Mouse (Mus musculus): Measurements from ENCODE around the gene Rab5if. TPM values are rescaled to one million over a fixed set of nuclear protein-coding genes. Genes with fewer than 3 reads are reported as not detected.
"Not testable (repeated sequence)": the region's sequence is repeated elsewhere in the genome, so short reads cannot be mapped to it uniquely, and the experiment has no call there.

Rab5if gene
- polyA plus RNA-seq, 1 experiment from 2014 or later: 266 TPM

- WGBS (ENCODE audit: insufficient replicate concordance): 0% methylated on average over 42 of the region's 42 CpGs
- H3K4me3 ChIP-seq: peak overlapping the region; percentile 83
- H3K36me3 ChIP-seq: peaks cover 38% of the 10 kb centered on the region
- H3K27ac ChIP-seq: peak overlapping the region; percentile 76
- peak overlapping the region; percentile 81 for H3K9ac ChIP-seq
- H3K4me2 ChIP-seq: peak overlapping the region; percentile 99
- H3K27me3 ChIP-seq (replicated peaks): no peaks in the 10 kb centered on the region
- H3K4me1 ChIP-seq: peaks cover 76% of the 10 kb centered on the region
- peak; percentile 28; the same call in 1 of the 2 replicates for ATAC-seq
- H3K9me3 ChIP-seq (replicated peaks): no peaks in the 10 kb centered on the region
Observed at GRCm38 (mm10) chr2:156841028-156841840, 21.7 kb upstream of the Rab5if start.

DNA sequence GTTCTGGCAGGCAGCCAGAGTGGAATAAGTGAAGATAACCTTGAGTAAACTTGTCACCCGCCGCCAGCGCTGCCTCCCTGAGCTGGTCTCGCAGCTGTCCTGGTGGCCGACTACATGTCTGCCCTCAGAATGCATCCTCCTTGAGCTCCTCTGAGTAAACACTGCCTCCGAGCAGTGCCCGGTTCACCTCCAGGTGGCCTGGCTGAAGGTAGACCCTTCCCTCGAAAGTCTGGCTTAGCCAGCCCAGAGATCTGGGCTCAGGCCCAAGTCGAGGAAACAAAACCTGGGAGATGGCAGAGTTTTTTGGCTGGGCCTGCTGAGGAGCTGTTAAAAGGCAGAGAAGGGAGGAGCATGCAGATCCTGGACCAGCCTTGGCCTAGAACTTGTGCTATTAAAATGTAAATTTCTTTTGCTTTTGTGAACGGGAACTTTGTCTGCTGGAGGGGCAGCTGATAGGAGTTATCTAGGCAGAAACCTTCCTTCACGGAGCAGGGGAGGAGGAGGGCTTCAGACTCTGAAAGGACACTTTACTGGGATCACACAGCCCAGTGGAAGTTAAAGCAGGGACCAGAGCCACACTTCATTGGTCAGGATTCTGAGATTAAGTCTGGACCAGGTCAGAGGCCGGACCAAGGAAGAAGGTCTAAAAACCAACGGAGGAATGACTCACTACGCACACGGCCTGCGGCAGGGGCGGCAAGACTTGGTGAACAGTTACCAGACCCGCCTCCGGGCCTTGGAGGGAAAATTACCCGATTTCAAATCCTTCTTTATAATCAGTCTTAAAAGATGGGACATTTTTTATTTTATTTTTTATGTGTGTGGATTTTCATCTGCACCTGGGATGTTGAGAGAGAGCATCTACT is 20.9 kb upstream of the Rab5if start:
- H3K4me2 ChIP-seq: peak overlapping the region; percentile 99

GRCm38 (mm10) chr2:156842711-156843110 is 20.2 kb upstream of the Rab5if start:
- 49% methylated on average over 11 of the region's 11 CpGs for WGBS (ENCODE audit: insufficient replicate concordance)
- H3K36me3 ChIP-seq: peaks cover 38% of the 10 kb centered on the region
- peak overlapping the region; percentile 81; the same call in 1 of the 2 replicates for H3K9ac ChIP-seq
- ATAC-seq: no peak
- H3K27ac ChIP-seq: peak overlapping the region; percentile 76; the same call in 1 of the 2 replicates
- peak overlapping the region; percentile 99 for H3K4me2 ChIP-seq
- H3K4me1 ChIP-seq: peaks cover 76% of the 10 kb centered on the region
- no peaks in the 10 kb centered on the region for H3K27me3 ChIP-seq (replicated peaks)
- peak overlapping the region; percentile 83 for H3K4me3 ChIP-seq
- H3K9me3 ChIP-seq (replicated peaks): no peaks in the 10 kb centered on the region

More for the DNA sequence above, 20.9 kb upstream of the Rab5if start:
- 4% methylated on average over 20 of the region's 20 CpGs for WGBS (ENCODE audit: insufficient replicate concordance)
- H3K9ac ChIP-seq: peak overlapping the region; percentile 81
- H3K36me3 ChIP-seq: peaks cover 38% of the 10 kb centered on the region
- H3K9me3 ChIP-seq (replicated peaks): no peaks in the 10 kb centered on the region
- peak; percentile 8; the same call in 1 of the 2 replicates for ATAC-seq
- peak overlapping the region; percentile 83 for H3K4me3 ChIP-seq
- no peaks in the 10 kb centered on the region for H3K27me3 ChIP-seq (replicated peaks)
- peaks cover 76% of the 10 kb centered on the region for H3K4me1 ChIP-seq
- peak overlapping the region; percentile 76 for H3K27ac ChIP-seq

- peaks cover 44% of the 10 kb centered on the region for H3K36me3 ChIP-seq
- H3K27ac ChIP-seq: no peak overlapping the region
- no peak for ATAC-seq
- no peak overlapping the region for H3K4me3 ChIP-seq
- no peaks in the 10 kb centered on the region for H3K27me3 ChIP-seq (replicated peaks)
- peaks cover 73% of the 10 kb centered on the region for H3K4me1 ChIP-seq
- no peaks in the 10 kb centered on the region for H3K9me3 ChIP-seq (replicated peaks)
- no peak overlapping the region for H3K9ac ChIP-seq
- peak overlapping the region; percentile 99; the same call in 1 of the 2 replicates for H3K4me2 ChIP-seq
- 84% methylated on average over 10 of the region's 10 CpGs for WGBS (ENCODE audit: insufficient replicate concordance)
Observed at GRCm38 (mm10) chr2:156843331-156843730, 19.6 kb upstream of the Rab5if start.

DNA sequence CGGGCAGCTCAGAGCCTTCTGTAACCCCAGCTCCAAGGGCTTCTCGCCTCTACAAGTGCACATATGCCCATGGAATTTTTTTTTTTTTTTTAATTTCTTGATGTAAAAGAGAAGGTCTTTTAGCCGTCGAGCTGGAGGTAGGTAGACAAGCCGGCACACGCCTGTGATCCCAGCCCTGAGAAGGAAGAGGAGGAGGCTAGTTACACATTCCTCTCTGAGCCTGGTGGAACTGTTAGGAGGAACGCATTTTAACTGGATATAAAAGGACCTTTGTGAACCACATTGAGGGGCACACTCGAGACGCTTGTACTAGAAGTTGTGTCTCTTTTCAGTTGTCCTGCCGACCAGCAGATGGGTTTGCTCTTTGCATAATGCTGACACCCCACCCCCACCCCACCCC is 18.2 kb upstream of the Rab5if start:
- Histone ChIP-seq H3K4me2 (no peak overlapping the region), H3K9ac (no peak overlapping the region), H3K4me1 (peaks cover 60% of the 10 kb centered on the region), H3K27ac (no peak overlapping the region), H3K4me3 (no peak overlapping the region), H3K27me3 (replicated peaks) (no peaks in the 10 kb centered on the region), H3K36me3 (peaks cover 58% of the 10 kb centered on the region), H3K9me3 (replicated peaks) (no peaks in the 10 kb centered on the region)
- no peak for ATAC-seq
- 78% methylated on average over 10 of the region's 10 CpGs for WGBS (ENCODE audit: insufficient replicate concordance)

DNA sequence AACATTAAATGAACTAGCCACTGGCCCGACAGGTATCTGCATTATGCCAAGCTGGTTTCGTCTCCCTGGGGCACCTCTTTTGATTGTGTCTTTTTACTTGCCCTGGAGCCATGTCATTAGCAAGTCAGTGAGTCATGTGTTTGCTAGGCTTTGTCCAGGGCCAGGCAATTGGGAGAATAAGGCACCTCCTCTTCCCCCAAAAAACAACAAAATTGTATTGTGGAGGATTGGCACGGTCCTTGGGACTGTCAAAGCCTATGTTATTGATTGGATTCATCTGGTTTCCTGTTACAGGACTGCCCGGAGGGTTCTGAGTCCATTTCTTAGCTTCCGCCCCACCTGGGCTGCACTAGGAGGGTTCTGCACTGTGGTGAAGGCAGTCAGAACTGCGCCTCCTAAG is 15.3 kb upstream of the Rab5if start:
- peaks cover 86% of the 10 kb centered on the region for H3K36me3 ChIP-seq
- 82% methylated on average over 6 of the region's 6 CpGs for WGBS (ENCODE audit: insufficient replicate concordance)

GRCm38 (mm10) chr2:156848526-156849182 is 14.3 kb upstream of the Rab5if start:
- peaks cover 31% of the 10 kb centered on the region for H3K4me1 ChIP-seq
- H3K4me3 ChIP-seq: no peak overlapping the region
- H3K9me3 ChIP-seq (replicated peaks): no peaks in the 10 kb centered on the region
- ATAC-seq: no peak
- H3K4me2 ChIP-seq: no peak overlapping the region
- no peak overlapping the region for H3K27ac ChIP-seq
- H3K9ac ChIP-seq: no peak overlapping the region
- H3K36me3 ChIP-seq: peaks cover 87% of the 10 kb centered on the region
- 56% methylated on average over 6 of the region's 6 CpGs for WGBS (ENCODE audit: insufficient replicate concordance)
- H3K27me3 ChIP-seq (replicated peaks): no peaks in the 10 kb centered on the region

More for the DNA sequence above, 15.3 kb upstream of the Rab5if start:
- Histone ChIP-seq H3K4me2 (no peak overlapping the region), H3K27ac (no peak overlapping the region), H3K4me1 (peaks cover 41% of the 10 kb centered on the region), H3K9ac (no peak overlapping the region), H3K9me3 (replicated peaks) (no peaks in the 10 kb centered on the region), H3K4me3 (no peak overlapping the region), H3K27me3 (replicated peaks) (no peaks in the 10 kb centered on the region)
- no peak for ATAC-seq

GRCm38 (mm10) chr2:156850505-156850904 is 12.4 kb upstream of the Rab5if start:
- Histone ChIP-seq H3K27ac (no peak overlapping the region), H3K9me3 (replicated peaks) (no peaks in the 10 kb centered on the region), H3K4me2 (no peak overlapping the region), H3K9ac (no peak overlapping the region), H3K36me3 (peaks cover 84% of the 10 kb centered on the region), H3K27me3 (replicated peaks) (no peaks in the 10 kb centered on the region), H3K4me3 (no peak overlapping the region), H3K4me1 (peaks cover 13% of the 10 kb centered on the region)
- 82% methylated on average over 5 of the region's 5 CpGs for WGBS (ENCODE audit: insufficient replicate concordance)
- ATAC-seq: no peak

- not testable (repeated sequence) for ATAC-seq; H3K4me3 ChIP-seq; H3K4me1 ChIP-seq; H3K27me3 ChIP-seq (replicated peaks); H3K9ac ChIP-seq; H3K9me3 ChIP-seq (replicated peaks); H3K4me2 ChIP-seq; H3K27ac ChIP-seq
- WGBS (ENCODE audit: insufficient replicate concordance): 91% methylated on average over 10 of the region's 13 CpGs
- H3K36me3 ChIP-seq: peaks cover 79% of the 10 kb centered on the region
Observed at GRCm38 (mm10) chr2:156853584-156853983, 9.3 kb upstream of the Rab5if start.

GRCm38 (mm10) chr2:156853999-156854771 is 8.7 kb upstream of the Rab5if start:
- not testable (repeated sequence) for ATAC-seq; H3K9ac ChIP-seq; H3K9me3 ChIP-seq (replicated peaks); H3K27ac ChIP-seq; H3K4me2 ChIP-seq; H3K27me3 ChIP-seq (replicated peaks); H3K4me3 ChIP-seq; H3K4me1 ChIP-seq
- H3K36me3 ChIP-seq: peaks cover 78% of the 10 kb centered on the region
- 63% methylated on average over 13 of the region's 13 CpGs for WGBS (ENCODE audit: insufficient replicate concordance)

GRCm38 (mm10) chr2:156856311-156856710 is 6.6 kb upstream of the Rab5if start:
- peaks cover 9% of the 10 kb centered on the region for H3K4me1 ChIP-seq
- WGBS (ENCODE audit: insufficient replicate concordance): 77% methylated on average over 1 of the region's 1 CpGs

More at GRCm38 (mm10) chr2:156856311-156856710, 6.6 kb upstream of the Rab5if start:
- no peak overlapping the region for H3K4me2 ChIP-seq
- H3K27me3 ChIP-seq (replicated peaks): no peaks in the 10 kb centered on the region
- no peaks in the 10 kb centered on the region for H3K9me3 ChIP-seq (replicated peaks)
- no peak for ATAC-seq
- H3K36me3 ChIP-seq: peaks cover 62% of the 10 kb centered on the region
- no peak overlapping the region for H3K27ac ChIP-seq
- no peak overlapping the region for H3K9ac ChIP-seq
- no peak overlapping the region for H3K4me3 ChIP-seq

Measured in liver, embryonic 12.5 days (tissue).